Mouse (Mus musculus) left cerebral cortex, postnatal 4 days (tissue): Measurements from ENCODE around the gene Otud1. TPM values are rescaled to one million over a fixed set of nuclear protein-coding genes. Genes with fewer than 3 reads are reported as not detected.

ENCODE experiments used
- DNase-seq: peaks from one replicate; pipeline ENCODE4 v3.0.0-alpha.2; 2022
- intact Hi-C: fragments of 180-260 bp; cut with DNase I; formaldehyde crosslinking; loops from one replicate; pipeline ENCODE4 v1.15.1; 2025
- total RNA-seq, 2 experiments: library from RNA; stranded (reverse); gene quantifications; 2 replicates each; pipeline ENCODE4 v1.2.3; 2021

The Otud1 gene
- total RNA-seq, 2 experiments from 2014 or later: 11.3 to 11.6 TPM

- intact Hi-C loops: no loop called here
Observed at GRCm38 (mm10) chr2:19665841-19666240, 8.3 kb downstream of the Otud1 start.

GRCm38 (mm10) chr2:19670851-19671688, 13.5 kb downstream of the Otud1 start:
- intact Hi-C loops: no loop called here
- no peak for DNase-seq

More at GRCm38 (mm10) chr2:19665841-19666240, 8.3 kb downstream of the Otud1 start:
- no peak for DNase-seq

- no peak for DNase-seq
- intact Hi-C loops: no loop called here
Observed at GRCm38 (mm10) chr2:19682997-19683396, 25.4 kb downstream of the Otud1 start.

- intact Hi-C loops: no loop called here
- DNase-seq: no peak
Observed at GRCm38 (mm10) chr2:19685489-19686147, 28.1 kb downstream of the Otud1 start.

GRCm38 (mm10) chr2:19690094-19690493, 32.5 kb downstream of the Otud1 start:
- no peak for DNase-seq
- intact Hi-C loops: no loop called here

GRCm38 (mm10) chr2:19699573-19700295, 42.2 kb downstream of the Otud1 start:
- no peak for DNase-seq
- intact Hi-C loops: no loop called here

- no peak for DNase-seq
- intact Hi-C loops: no loop called here
Observed at GRCm38 (mm10) chr2:19701386-19701785, 43.8 kb downstream of the Otud1 start.

- no peak for DNase-seq
- intact Hi-C loops: no loop called here
Observed at GRCm38 (mm10) chr2:19703020-19703613, 45.6 kb downstream of the Otud1 start.

GRCm38 (mm10) chr2:19703670-19704069, 46.1 kb downstream of the Otud1 start:
- intact Hi-C loops: no loop called here
- no peak for DNase-seq

GRCm38 (mm10) chr2:19704272-19704671, 46.7 kb downstream of the Otud1 start:
- DNase-seq: no peak
- intact Hi-C loops: no loop called here

GRCm38 (mm10) chr2:19706886-19707285, 49.3 kb downstream of the Otud1 start:
- intact Hi-C loops: no loop called here
- no peak for DNase-seq

Other genes with a start within 250 kb of the Otud1 start
- not detected for gene Ptf1a, start 212.1 kb upstream of the Otud1 start, total RNA-seq
- not detected for gene 4921504E06Rik, start 103.8 kb upstream of the Otud1 start, total RNA-seq